Mouse (Mus musculus) ES-Bruce4 (cell line): Measurements from ENCODE around the gene Gcnt1.

ENCODE experiments used
- CTCF ChIP-seq: IDR thresholded peaks from one replicate; pipeline ENCODE4 v1.8.1; 2011; ENCODE audit warnings: low read depth, low read length
- EP300 ChIP-seq: IDR thresholded peaks from 2 replicates; pipeline ENCODE4 v1.6.1; 2011; ENCODE audit warnings: low read depth, low read length; ENCODE audit not compliant: insufficient read depth
- POLR2A ChIP-seq: IDR thresholded peaks from one replicate; pipeline ENCODE4 v1.8.1; 2011; ENCODE audit warnings: low read length; ENCODE audit not compliant: insufficient read depth

DNA sequence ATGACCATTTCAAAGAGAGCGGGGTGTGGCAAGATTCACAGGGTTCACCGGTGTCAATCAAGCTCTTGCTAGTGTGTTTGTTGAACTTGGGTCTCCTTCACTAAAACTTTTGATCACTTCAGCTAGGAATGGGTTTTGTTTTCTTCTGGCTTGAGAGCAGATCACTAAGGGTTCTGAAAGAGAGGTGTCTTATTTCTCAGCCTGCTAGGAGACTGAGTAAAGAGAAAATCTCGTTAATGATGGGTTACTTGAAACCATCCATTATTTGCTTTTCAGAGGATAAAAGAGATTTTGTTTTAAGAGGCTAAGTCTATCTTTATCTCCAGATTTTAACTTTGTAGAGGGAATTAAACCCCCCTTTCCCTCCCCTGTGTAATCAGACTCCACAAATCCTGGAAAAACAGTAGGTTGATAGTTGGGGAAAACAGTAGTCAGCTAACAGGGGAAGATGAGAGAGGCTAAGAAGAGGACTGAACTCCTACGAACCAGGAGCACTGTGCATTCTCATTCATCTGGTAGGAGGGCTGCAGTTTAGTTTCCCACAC is 40.3 kb upstream of the Gcnt1 start:
- TF ChIP-seq POLR2A (no peak), CTCF (no peak), EP300 (no peak)
